Mouse (Mus musculus): ENCODE results near the gene Dctpp1. TPM values are rescaled to one million over a fixed set of nuclear protein-coding genes. Genes with fewer than 3 reads are reported as not detected.

Dctpp1 gene
- polyA plus RNA-seq, 1 experiment from 2014 or later = 266 TPM

DNA sequence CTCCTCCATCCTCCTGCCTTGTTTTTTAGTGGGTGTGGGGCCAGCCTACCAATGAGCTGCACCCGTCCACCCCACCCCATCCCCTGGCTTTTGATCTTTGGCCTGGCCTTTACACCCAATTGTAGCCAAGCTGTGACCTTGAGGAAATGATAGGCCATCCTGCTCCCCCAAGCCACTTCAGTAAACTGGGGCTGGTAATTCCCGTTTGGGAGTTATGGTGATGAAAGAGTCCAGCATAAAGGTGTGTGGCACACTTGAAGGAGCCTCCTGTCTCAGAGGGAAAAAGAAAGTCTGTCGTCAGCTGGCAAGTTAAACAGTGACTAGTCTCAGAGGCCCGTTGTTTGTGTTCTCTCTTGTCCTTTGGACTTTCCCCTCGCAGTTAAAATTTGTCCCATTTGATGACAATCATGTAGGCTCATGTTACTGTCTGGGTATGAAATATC lies 16.0 kb upstream of the Dctpp1 start:
- Histone ChIP-seq H3K9ac (replicated peaks; ENCODE audit: low read length) (no peak overlapping the region), H3K36me3 (replicated peaks; ENCODE audit: control insufficient read depth, insufficient read depth, low read depth, low read length) (no peaks in the 10 kb centered on the region), H3K4me2 (ENCODE audit: low read depth, low read length) (no peak overlapping the region), H3K4me3 (ENCODE audit: low read depth, low read length) (no peak overlapping the region), H3K27me3 (ENCODE audit: control insufficient read depth, insufficient read depth, low read length) (no peaks in the 10 kb centered on the region), H3K9me3 (replicated peaks; ENCODE audit: control insufficient read depth, low read length) (no peaks in the 10 kb centered on the region), H3K27ac (replicated peaks; ENCODE audit: low read depth, low read length) (no peak overlapping the region), H3K4me1 (ENCODE audit: control insufficient read depth, insufficient read depth, low read length) (no peaks in the 10 kb centered on the region)
- WGBS = 50% methylated on average over 5 of the region's 5 CpGs
- DNase-seq (ENCODE audit: low spot score) = no peak
- ATAC-seq (replicated peaks; ENCODE audit: insufficient number of reproducible peaks, low FRiP score, low TSS enrichment, low read depth) = no peak

- peak; percentile 96 for DNase-seq (ENCODE audit: low spot score)
- Histone ChIP-seq H3K36me3 (replicated peaks; ENCODE audit: control insufficient read depth, insufficient read depth, low read depth, low read length) (no peaks in the 10 kb centered on the region; the same call in 1 of the 2 replicates), H3K9ac (replicated peaks; ENCODE audit: low read length) (peak within 1 kb of the TSS; percentile 78), H3K4me3 (ENCODE audit: low read depth, low read length) (peak within 1 kb of the TSS; percentile 66), H3K4me2 (ENCODE audit: low read depth, low read length) (peak within 1 kb of the TSS; percentile 83), H3K4me1 (ENCODE audit: control insufficient read depth, insufficient read depth, low read length) (no peaks in the 10 kb centered on the region), H3K27ac (replicated peaks; ENCODE audit: low read depth, low read length) (peak within 1 kb of the TSS; percentile 58; the same call in 1 of the 2 replicates), H3K27me3 (ENCODE audit: control insufficient read depth, insufficient read depth, low read length) (no peaks in the 10 kb centered on the region), H3K9me3 (replicated peaks; ENCODE audit: control insufficient read depth, low read length) (no peaks in the 10 kb centered on the region)
- WGBS = 2% methylated on average over 39 of the region's 39 CpGs
- ATAC-seq (replicated peaks; ENCODE audit: insufficient number of reproducible peaks, low FRiP score, low TSS enrichment, low read depth) = peak; percentile 86
These were observed 13.6 kb upstream of the Dctpp1 start, which contains the start of gene Sephs2 for GRCm38 (mm10) chr7:127273925-127274789. Gene Sephs2 (minus strand): TSS chr7:127274055.

- H3K9ac ChIP-seq (replicated peaks; ENCODE audit: low read length) = peak overlapping the region; percentile 78
These were observed 12.8 kb upstream of the Dctpp1 start for GRCm38 (mm10) chr7:127273118-127273923.

GRCm38 (mm10) chr7:127272566-127272965 lies 12.1 kb upstream of the Dctpp1 start:
- Histone ChIP-seq H3K4me2 (ENCODE audit: low read depth, low read length) (no peak overlapping the region; the same call in 1 of the 2 replicates), H3K27me3 (ENCODE audit: control insufficient read depth, insufficient read depth, low read length) (no peaks in the 10 kb centered on the region), H3K4me1 (ENCODE audit: control insufficient read depth, insufficient read depth, low read length) (no peaks in the 10 kb centered on the region), H3K27ac (replicated peaks; ENCODE audit: low read depth, low read length) (no peak overlapping the region), H3K9ac (replicated peaks; ENCODE audit: low read length) (no peak overlapping the region), H3K4me3 (ENCODE audit: low read depth, low read length) (no peak overlapping the region), H3K9me3 (replicated peaks; ENCODE audit: control insufficient read depth, low read length) (no peaks in the 10 kb centered on the region), H3K36me3 (replicated peaks; ENCODE audit: control insufficient read depth, insufficient read depth, low read depth, low read length) (no peaks in the 10 kb centered on the region; the same call in 1 of the 2 replicates)
- ATAC-seq (replicated peaks; ENCODE audit: insufficient number of reproducible peaks, low FRiP score, low TSS enrichment, low read depth) (no peak), DNase-seq (ENCODE audit: low spot score) (no peak)
- 92% methylated on average over 15 of the region's 15 CpGs for WGBS

More at GRCm38 (mm10) chr7:127273118-127273923, 12.8 kb upstream of the Dctpp1 start:
- Histone ChIP-seq H3K4me3 (ENCODE audit: low read depth, low read length) (peak overlapping the region; percentile 66), H3K4me1 (ENCODE audit: control insufficient read depth, insufficient read depth, low read length) (no peaks in the 10 kb centered on the region), H3K4me2 (ENCODE audit: low read depth, low read length) (peak overlapping the region; percentile 83), H3K9me3 (replicated peaks; ENCODE audit: control insufficient read depth, low read length) (no peaks in the 10 kb centered on the region), H3K27ac (replicated peaks; ENCODE audit: low read depth, low read length) (peak overlapping the region; percentile 58; the same call in 1 of the 2 replicates), H3K36me3 (replicated peaks; ENCODE audit: control insufficient read depth, insufficient read depth, low read depth, low read length) (no peaks in the 10 kb centered on the region; the same call in 1 of the 2 replicates), H3K27me3 (ENCODE audit: control insufficient read depth, insufficient read depth, low read length) (no peaks in the 10 kb centered on the region)
- peak; percentile 26 for DNase-seq (ENCODE audit: low spot score)
- 17% methylated on average over 50 of the region's 50 CpGs for WGBS
- peak; percentile 85 for ATAC-seq (replicated peaks; ENCODE audit: insufficient number of reproducible peaks, low FRiP score, low TSS enrichment, low read depth)

DNA sequence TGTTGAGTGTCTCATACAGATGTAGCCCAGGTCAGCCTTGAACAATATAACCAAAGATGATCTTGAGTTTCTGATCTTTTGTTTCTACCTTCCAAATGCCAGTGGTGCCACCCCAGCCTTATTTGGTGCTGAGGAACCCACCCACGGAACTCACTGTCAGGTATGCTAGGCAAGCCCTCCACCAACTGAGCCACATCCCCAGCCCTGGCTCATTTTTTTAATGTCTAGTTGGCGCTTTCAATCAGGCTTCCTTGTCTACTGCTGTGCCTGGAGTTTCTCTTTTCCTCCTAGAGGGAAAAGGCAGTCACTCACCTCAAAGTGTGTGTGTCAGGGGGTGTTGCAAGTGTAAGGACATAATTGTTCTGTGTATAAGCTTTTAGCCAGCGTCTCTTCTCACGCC lies 10.6 kb upstream of the Dctpp1 start:
- Histone ChIP-seq H3K9ac (replicated peaks; ENCODE audit: low read length) (no peak overlapping the region), H3K4me1 (ENCODE audit: control insufficient read depth, insufficient read depth, low read length) (no peaks in the 10 kb centered on the region), H3K36me3 (replicated peaks; ENCODE audit: control insufficient read depth, insufficient read depth, low read depth, low read length) (no peaks in the 10 kb centered on the region; the same call in 1 of the 2 replicates), H3K9me3 (replicated peaks; ENCODE audit: control insufficient read depth, low read length) (no peaks in the 10 kb centered on the region), H3K27me3 (ENCODE audit: control insufficient read depth, insufficient read depth, low read length) (no peaks in the 10 kb centered on the region), H3K4me3 (ENCODE audit: low read depth, low read length) (no peak overlapping the region), H3K4me2 (ENCODE audit: low read depth, low read length) (no peak overlapping the region), H3K27ac (replicated peaks; ENCODE audit: low read depth, low read length) (no peak overlapping the region)
- DNase-seq (ENCODE audit: low spot score) = no peak
- WGBS = 94% methylated on average over 4 of the region's 4 CpGs
- no peak for ATAC-seq (replicated peaks; ENCODE audit: insufficient number of reproducible peaks, low FRiP score, low TSS enrichment, low read depth)

- Histone ChIP-seq H3K9me3 (replicated peaks; ENCODE audit: control insufficient read depth, low read length) (no peaks in the 10 kb centered on the region), H3K9ac (replicated peaks; ENCODE audit: low read length) (no peak overlapping the region), H3K4me3 (ENCODE audit: low read depth, low read length) (no peak overlapping the region), H3K4me1 (ENCODE audit: control insufficient read depth, insufficient read depth, low read length) (no peaks in the 10 kb centered on the region), H3K27me3 (ENCODE audit: control insufficient read depth, insufficient read depth, low read length) (no peaks in the 10 kb centered on the region), H3K4me2 (ENCODE audit: low read depth, low read length) (no peak overlapping the region), H3K27ac (replicated peaks; ENCODE audit: low read depth, low read length) (no peak overlapping the region), H3K36me3 (replicated peaks; ENCODE audit: control insufficient read depth, insufficient read depth, low read depth, low read length) (no peaks in the 10 kb centered on the region; the same call in 1 of the 2 replicates)
- no peak for ATAC-seq (replicated peaks; ENCODE audit: insufficient number of reproducible peaks, low FRiP score, low TSS enrichment, low read depth)
- DNase-seq (ENCODE audit: low spot score) = no peak
- WGBS = 91% methylated on average over 5 of the region's 5 CpGs
These were observed 10.2 kb upstream of the Dctpp1 start for GRCm38 (mm10) chr7:127270666-127271065.

GRCm38 (mm10) chr7:127270256-127270655 lies 9.7 kb upstream of the Dctpp1 start:
- H3K4me2 ChIP-seq (ENCODE audit: low read depth, low read length) = no peak overlapping the region
- no peaks in the 10 kb centered on the region for H3K9me3 ChIP-seq (replicated peaks; ENCODE audit: control insufficient read depth, low read length)
- 84% methylated on average over 2 of the region's 2 CpGs for WGBS
- H3K27ac ChIP-seq (replicated peaks; ENCODE audit: low read depth, low read length) = no peak overlapping the region
- ATAC-seq (replicated peaks; ENCODE audit: insufficient number of reproducible peaks, low FRiP score, low TSS enrichment, low read depth) = no peak
- H3K4me3 ChIP-seq (ENCODE audit: low read depth, low read length) = no peak overlapping the region
- no peak overlapping the region for H3K9ac ChIP-seq (replicated peaks; ENCODE audit: low read length)
- no peaks in the 10 kb centered on the region for H3K27me3 ChIP-seq (ENCODE audit: control insufficient read depth, insufficient read depth, low read length)
- no peaks in the 10 kb centered on the region for H3K4me1 ChIP-seq (ENCODE audit: control insufficient read depth, insufficient read depth, low read length)
- H3K36me3 ChIP-seq (replicated peaks; ENCODE audit: control insufficient read depth, insufficient read depth, low read depth, low read length) = no peaks in the 10 kb centered on the region; the same call in 1 of the 2 replicates
- no peak for DNase-seq (ENCODE audit: low spot score)

All from embryonic facial prominence, embryonic 11.5 days (tissue).